Mouse (Mus musculus) retina, postnatal 7 days (tissue): ENCODE results near the gene 4930402H24Rik.

Experiments used
- DNase-seq: peaks from one replicate; pipeline ENCODE4 v3.0.0-alpha.2; 2012; ENCODE audit warnings: low read depth, low spot score

4930402H24Rik gene

DNA sequence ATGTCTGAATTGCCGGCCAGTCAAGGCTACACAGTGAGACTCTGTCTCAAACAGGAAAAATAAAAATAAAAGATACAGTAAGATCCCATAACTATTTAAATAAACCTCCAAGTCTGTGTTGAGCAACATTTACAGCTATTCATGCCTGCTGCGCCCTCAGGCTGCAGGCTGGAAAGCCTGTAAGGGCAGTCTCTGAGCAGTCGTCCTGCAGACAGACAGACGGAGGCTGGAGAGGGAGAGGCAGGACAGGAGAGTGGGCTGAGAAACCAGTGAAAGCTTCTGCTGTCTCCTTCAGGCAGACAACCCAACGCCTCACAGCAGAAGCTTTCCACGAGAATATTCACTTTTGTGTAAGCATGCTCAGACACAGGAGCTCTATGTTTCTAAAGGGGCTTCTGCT, 92.5 kb downstream of the 4930402H24Rik start:
- DNase-seq, result no peak

DNA sequence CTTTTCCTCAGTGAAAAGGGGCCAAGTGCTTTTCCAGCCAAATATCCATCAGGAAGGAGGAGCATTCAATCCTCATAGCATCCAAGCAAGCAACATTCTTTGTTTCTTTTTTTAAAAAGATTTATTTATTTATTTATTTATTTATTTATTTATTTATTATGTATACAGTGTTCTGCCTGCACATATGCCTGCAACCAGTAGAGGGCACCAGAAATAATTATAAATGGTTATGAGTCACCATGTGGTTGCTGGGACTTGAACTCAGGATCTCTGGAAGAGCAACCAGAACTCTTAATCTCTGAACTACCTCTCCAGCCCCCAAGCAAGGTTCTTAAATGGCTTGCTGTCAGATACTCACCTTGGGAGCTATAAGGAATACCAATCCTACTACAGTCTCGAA, 93.7 kb downstream of the 4930402H24Rik start:
- DNase-seq, result no peak

DNA sequence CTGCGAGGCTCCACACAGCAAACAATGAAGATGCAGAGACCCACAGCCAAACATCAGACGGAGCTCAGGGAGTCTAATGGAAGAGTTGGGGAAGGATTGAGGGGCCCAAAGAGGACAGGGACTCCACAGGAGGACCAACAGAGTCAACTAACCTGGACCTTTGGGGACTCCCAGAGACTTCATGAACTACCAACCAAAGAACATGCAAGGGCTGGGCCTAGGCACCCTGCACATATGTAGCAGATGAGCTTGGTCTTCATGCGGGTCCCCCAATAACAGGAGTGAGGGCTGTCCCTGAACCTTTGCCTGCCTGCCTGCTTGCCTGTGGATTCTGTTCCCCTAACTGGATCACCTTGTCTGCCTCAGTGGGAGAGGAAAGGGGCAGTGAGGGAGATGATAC, 101.1 kb downstream of the 4930402H24Rik start:
- DNase-seq, result no peak

DNA sequence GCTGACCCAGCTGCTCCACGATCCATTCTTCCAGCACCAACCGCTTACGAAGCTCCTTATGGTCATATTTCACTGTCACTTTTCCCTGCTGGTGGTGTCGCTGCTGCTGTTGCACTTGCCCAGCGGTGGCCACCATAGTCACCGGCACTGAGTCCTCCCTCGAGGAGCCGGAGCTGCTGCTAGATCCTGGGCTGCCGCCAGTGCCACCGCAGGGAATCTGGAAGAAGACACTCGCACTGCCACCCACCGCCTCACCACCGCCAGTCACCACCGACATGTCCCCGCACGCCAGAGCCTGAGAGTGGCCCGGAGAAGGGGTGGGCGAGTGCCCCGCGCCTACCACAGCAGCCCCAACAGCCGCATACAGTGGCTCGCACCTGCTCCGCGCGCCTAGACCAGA, 102.5 kb downstream of the 4930402H24Rik start:
- no peak for DNase-seq

DNA sequence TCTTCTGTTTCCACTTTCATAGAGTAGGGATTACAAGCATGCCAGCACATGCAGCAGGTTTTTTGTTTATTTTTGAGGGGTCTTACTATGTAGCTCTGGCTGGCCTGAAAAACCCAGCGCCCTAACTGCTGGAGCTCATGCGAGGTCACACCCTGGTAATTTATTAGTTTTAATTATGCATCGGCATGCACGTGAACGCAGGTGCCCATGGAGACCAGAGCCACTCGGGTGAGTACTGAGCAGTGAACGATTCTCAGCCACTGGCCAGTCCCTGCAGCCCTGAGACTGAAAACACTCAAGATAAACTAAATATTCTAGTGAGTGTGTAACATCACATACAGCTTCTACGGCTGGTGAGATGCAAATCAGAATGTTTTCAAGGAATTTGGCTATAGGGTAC, 110.5 kb downstream of the 4930402H24Rik start:
- no peak for DNase-seq

DNA sequence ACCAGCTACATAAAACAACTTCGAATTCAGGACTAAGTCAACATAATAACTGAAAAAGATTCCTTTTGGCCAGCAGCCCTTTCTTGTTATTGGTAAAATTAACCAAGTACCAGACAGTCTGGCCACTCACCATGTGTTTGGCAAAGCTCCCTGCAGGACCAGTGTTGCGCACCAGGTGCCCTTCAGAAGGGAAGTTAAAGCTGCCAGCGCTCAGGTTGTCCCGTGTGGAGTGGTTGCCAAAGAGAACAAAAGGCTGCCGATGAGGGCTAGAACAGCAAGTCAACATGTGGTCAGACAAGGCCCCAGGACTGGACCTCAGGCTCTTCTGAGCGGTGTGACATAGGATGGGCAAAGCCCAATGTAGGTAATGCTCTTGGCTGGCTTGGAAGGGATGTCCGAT, 114.5 kb downstream of the 4930402H24Rik start:
- no peak for DNase-seq

DNA sequence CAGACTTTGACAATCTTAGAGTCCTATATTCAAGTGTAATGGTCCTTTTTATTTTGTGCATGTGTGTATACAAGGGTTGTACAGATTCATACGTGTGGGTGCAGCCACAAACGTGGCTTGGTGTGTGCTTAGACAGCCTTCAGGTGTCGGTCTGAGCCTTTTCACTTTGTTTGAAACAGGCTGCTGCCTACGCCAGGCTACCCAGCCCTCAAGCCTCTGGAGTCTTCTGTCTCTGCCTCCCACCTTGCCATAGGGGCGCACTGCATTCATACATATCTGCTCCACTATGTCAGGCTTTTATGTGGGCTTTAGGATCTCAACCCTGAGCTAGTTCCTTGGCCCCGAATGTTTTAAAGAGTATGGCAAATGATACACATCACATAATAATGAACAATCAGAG, 116.6 kb downstream of the 4930402H24Rik start:
- DNase-seq, result no peak

DNA sequence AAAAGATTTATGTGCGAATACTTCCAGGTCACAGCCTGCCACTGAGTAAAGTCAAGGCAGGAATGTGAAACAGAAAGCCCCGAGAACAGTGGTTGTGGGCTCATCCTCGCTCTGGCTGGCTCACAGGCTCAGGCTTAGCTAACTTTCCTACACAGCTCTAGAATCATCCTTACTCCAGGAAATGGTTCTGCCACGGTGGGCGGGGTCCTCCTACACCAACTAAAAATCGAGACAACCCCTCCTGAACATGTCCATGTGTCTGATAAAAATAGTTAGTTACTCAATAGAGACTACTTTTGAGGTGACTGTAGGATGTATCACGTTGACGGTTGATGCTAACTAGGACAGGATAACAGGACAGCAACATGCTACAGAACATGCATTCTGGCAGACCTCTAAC, 117.2 kb downstream of the 4930402H24Rik start:
- DNase-seq, result no peak

DNA sequence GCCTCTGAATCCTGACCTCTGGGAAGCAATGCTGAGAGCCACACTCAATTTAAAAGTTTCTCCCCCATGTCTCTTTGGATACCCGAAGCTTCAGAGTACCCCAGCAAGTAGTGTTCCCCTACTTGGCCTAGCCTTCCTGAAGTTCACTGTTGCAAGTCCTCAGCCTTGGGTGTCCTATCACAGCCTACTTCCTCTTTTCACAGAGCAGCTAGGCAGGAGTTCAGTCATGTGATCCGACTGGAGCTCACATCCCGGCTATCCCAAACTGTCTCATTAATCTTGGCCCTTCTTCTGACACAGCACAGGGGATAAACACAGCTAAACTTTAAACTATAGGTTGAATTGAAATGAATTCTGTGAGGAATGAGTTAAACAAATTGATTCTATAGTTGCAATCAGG, 121.3 kb downstream of the 4930402H24Rik start:
- DNase-seq, result no peak

DNA sequence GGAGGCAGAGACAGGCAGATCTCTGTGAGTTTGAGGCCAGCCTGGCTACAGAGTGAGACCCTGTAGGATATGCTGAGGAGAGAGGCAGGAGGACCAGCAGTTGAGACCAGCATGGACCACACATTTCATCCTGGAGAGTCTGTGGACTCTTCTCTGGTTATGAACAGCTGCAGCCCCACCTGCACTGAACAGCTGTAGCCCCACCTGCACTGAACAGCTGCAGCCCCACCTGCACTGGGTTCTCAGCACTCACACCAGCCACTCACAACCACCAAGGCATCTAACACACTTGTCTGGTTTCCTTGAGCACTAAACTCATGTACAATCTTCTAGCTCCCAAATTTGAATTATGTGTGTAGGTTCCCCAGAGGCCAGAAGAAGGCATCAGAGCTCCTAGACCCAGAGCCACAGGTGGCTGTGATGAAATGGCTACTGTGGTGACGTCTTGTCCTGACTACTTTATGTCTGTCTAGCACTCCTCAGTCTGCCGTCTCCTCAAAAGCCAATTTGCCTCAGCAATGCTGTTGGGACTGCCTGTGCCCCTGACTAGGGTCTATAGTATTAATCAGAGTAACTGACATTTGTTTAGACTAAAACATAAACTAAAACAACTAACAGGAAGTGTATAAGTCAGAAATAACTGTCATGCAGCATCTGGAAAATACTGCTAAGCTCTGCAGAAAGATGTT, 125.4 kb downstream of the 4930402H24Rik start:
- no peak for DNase-seq

DNA sequence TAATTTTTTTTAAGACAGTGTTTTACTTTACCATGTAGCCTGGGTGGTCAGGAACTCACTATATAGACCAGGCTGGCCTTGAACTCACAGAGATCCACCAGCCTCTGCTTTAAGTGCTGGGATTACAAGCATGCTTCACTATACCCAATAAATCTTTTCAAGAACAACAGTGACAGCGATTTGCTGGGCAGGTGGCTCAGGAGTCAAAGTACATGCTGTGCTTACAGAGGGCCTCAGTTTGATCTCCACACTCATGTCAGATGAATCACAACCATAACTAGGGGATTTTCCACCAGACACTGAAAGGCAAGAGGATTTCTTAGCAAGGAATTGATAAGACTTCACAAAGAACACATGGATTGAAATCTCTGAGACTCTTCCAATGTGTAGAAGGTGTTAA, 126.3 kb downstream of the 4930402H24Rik start:
- no peak for DNase-seq

DNA sequence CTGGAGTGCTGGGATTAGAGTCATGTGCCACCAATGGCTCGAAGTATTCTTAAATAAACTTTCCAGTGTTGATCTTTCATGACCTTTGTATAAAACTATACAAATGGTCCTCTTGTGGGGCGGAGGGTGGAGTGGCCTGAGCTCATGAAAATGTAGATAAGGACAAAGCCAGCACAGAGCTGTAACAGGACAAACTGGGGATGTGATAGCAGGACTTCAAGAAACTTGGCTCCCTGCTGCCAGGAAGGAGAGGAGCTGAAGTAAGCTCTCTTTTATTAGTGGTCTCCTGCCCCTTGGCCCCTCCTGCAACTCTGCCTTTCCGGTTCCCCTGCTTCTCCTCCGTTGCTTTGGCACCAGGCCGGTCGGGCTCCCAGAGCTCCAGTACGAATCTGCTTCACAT, 129.6 kb downstream of the 4930402H24Rik start:
- no peak for DNase-seq

DNA sequence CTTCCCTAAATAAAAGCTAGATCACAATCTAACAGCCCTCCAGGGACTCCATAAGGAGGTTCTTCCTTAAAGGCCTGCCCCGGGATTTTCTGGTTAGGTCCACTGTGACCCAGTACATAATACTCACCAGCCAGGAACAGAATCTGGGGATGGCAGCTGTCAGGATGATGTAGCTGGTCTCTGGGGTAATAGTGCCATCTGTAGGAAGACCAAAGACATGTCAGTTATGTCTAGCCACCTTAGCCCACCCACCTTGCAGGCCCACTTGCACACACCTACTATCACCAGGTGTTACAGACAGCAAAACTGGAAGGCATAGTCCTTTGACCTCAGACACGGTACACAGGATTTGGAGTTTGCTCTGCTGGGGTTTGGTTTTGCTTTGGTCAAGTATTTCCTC, 138.7 kb downstream of the 4930402H24Rik start:
- DNase-seq, result peak; percentile 8

DNA sequence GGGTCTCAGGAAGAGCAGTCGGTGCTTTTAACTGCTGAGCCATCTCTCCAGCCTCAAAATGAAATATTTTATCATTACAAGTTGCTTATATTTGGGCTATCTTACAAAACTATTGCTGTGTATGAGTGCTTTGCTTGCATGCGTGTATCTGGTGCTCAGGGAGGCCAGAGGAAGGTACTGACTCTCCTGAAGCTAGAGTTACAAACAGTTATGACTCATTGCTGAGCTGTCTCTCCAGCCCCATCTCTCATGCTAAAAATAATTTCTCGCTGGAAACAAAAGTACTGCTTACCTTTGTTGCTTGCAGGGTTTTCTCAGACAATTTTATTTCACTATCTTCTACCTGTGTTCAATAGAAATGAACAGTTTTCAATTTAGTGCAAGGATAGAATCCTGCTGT, 140.8 kb downstream of the 4930402H24Rik start:
- no peak for DNase-seq

DNA sequence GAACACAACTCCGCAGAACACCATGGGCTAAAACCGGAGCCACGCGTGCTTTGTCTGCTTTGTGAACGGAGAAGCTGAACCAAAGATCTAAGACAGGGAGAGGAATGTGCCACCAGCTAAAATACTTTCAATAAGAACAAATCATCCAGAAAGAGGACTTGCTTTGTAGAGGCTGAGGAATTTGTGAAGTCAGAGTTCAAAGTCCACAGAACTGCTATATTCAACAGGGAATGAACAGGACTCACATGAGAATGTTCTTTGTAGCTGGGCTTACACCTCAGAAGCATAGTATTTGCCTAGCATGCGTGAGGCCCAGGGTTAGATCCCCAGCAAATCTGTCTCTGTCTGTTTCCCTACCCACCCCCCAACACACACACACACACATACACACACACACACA, 145.3 kb downstream of the 4930402H24Rik start:
- DNase-seq, result no peak

DNA sequence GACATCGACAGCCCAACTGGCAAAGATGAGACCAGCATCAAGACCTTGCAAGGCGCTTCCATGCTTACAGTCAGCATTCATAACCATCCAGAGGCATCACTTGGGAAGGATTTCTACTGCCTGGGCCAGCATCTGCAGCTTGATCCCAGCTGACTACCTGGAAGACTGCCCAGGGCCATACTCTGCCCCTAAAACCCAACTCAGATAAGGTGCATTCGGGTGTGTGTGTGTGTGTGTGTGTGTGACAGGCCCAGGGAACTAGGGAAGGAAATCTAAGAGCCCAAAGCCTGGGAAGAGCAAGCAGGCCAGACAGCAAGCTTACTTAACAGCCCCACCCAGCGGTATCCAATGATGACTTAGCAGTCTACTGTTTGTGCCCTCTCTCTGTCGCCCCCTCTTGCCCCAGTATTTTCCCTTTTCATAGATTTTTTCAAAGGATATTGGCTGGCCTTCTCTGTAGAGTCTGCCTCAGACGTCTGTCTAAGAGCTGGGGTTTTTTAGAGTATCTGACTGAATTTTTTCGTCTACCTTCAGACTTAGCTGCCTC, 151.1 kb downstream of the 4930402H24Rik start:
- no peak for DNase-seq

DNA sequence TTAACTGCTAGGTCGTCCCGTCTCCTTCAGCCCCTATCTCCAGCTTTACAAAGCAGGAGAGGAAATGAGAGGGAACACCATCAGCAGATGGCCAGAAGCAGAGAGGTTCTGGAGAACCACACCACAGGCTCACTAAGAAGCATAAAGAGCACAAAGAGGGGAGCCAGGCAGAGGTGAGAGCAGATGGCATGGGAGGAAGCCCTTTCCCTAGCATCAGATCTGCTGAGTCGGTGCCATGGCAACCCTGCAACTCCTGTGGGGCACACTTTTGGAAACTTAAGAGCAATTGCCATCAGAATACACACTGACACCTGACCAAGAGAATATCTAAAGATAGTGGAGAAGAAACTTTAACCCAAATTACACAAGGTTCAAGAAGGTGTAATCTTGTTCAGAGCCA, 151.6 kb downstream of the 4930402H24Rik start:
- DNase-seq, result no peak

DNA sequence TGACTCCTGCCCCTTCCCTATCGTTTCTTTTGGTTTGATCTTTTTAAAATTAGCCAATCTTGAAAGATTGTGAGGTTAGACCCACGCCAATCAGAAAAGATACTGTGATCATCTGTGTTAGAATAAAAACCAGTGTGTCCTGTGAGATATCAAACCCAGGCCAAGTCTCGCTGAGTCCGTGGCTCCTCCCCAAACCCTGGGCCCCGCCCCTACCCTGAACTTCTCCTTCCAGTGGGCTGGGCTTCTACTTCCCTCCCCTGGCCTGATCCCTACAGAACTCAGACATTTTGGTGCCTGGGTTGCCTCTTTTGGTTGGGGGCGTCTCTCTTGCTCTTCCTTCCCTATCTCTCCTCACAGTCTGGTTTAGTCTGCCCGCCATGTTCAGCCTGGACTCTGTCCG, 155.8 kb downstream of the 4930402H24Rik start:
- no peak for DNase-seq

DNA sequence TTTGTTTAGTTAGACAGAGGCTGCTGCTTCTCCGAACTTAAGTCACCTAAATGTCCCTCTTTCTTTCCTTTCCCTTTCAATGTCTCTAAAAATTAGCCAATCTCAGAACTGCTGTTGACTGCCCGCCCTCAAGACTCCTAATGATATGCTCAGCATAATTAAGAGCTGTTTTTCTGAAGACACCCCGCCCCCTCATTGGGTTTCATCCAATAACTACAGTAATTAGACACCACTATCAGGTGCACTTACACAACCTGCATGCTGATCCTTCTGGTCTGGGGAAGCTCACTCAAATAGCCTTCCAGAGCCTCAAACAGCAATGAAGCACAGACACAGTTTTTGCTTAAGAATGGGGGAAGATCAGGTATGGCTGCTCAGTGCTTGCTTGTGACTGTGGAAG, 156.5 kb downstream of the 4930402H24Rik start:
- no peak for DNase-seq

DNA sequence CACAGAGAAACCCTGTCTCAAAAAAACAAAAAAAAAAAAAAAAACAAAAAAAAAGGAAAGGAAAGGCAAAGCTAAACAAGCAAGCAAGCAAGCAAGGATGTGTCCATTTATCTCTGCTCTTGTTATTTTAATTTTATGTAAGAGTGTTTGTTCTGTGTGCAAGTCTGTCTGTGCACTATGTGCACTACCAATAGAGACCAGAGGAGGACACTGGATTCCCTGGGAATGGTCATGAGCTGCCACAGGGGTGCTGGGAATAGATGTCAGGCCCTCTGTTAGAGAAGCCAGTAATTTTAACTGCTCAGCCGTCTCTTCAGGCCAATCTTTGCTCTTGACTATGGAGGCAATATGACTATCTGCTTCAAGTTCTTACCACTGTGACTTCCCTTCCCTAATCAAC, 162.6 kb downstream of the 4930402H24Rik start:
- DNase-seq, result no peak

DNA sequence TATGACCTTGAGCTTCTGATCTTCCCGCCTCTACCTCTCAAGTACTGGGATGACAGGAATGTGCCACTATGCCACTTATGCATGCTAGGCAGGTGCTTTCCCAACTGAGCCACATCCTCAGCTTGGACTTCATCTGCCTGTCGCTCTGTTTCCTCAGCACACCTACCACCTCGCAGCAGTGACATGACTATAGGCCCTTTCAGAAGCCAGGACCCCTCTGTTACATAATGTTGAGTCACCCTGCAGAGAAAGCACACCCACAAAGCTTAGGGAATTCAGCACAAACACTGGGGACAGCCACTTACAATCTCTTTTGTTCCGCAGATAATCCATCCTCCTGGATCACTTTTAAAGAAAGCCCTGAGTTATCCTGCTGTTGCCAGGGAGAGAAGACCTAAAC, 166.1 kb downstream of the 4930402H24Rik start:
- no peak for DNase-seq

DNA sequence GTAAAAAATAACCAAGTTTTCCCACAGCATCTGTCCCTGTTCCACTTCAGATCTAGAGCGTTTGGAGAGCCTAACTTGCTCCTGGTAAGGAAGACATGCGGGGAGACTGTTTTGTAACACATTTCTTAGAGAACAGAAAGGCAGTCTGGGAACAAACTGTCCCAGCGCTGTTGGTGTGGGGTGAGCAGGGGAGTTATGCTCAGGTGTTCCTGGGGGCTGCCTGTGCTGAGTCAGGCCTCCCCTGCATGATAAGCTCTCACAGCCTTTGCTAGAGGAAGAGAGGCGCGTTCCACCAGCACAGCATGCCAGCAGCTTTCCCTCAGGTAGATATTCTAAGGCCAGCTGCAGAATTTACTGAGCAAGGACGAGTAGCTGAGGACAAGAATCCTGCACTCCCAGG, 168.2 kb downstream of the 4930402H24Rik start:
- no peak for DNase-seq

DNA sequence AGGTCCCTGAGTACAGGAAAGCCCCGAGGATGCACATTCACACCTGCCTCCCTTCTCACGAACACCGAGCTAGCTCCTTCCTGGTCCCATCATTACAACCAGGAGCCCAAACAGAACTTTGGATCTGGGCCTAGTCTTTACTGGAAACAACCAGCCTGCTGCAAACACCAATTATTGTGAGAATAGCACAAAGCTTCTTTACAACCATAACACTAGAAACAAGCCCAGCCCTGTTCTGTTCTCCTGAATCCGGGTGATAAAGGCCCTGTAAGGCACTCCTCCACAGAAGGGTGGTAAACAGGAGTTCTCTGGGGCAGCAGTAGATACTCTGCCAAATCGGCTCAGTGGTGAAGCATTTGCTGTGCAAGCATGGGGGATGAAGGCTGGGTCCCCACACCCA, 170.9 kb downstream of the 4930402H24Rik start:
- no peak for DNase-seq

DNA sequence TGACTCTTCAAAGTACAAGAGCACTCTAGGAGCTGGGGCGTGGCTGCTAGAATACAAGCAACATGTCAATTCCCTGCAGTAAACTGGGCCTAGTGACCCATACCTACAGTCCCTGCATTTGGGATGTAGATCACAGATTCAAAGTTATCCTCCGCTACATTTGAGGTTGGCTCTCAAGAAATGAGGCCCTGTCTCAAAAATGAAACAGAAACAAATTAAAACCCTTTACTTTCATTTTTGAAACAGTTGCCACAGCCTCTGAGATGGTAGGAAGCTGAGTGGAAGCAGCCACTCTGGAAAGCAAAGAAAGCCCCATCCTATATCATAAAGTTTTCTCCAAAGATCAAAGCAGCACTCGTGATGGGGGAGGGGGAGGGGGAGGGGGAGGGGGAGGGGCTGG, 172.8 kb downstream of the 4930402H24Rik start:
- no peak for DNase-seq
